Mouse (Mus musculus) lung, postnatal 25 days (tissue): ENCODE measurements around the gene Baz2b.

Source experiments
- DNase-seq: peaks from one replicate; pipeline ENCODE4 v3.0.0; 2022; ENCODE audit warnings: low spot score

Gene Baz2b

GRCm38 (mm10) chr2:60050667-60051460 lies 158.8 kb downstream of the Baz2b start:
- DNase-seq: no peak

- no peak for DNase-seq
These were observed 159.8 kb downstream of the Baz2b start for GRCm38 (mm10) chr2:60049889-60050288.

GRCm38 (mm10) chr2:60049351-60049750 lies 160.3 kb downstream of the Baz2b start:
- no peak for DNase-seq

- peak; percentile 43 for DNase-seq
These were observed 163.6 kb downstream of the Baz2b start for GRCm38 (mm10) chr2:60045995-60046394.

GRCm38 (mm10) chr2:60044988-60045387 lies 164.7 kb downstream of the Baz2b start:
- no peak for DNase-seq

- DNase-seq: no peak
These were observed 165.1 kb downstream of the Baz2b start for GRCm38 (mm10) chr2:60044540-60044939.

- no peak for DNase-seq
These were observed 166.9 kb downstream of the Baz2b start for GRCm38 (mm10) chr2:60042699-60043098.

GRCm38 (mm10) chr2:60041485-60042274 lies 168.0 kb downstream of the Baz2b start:
- no peak for DNase-seq

- DNase-seq: no peak
These were observed 169.5 kb downstream of the Baz2b start for GRCm38 (mm10) chr2:60040162-60040561.

- DNase-seq: peak; percentile 57
These were observed 172.6 kb downstream of the Baz2b start for GRCm38 (mm10) chr2:60037011-60037551.

GRCm38 (mm10) chr2:60036361-60036760 lies 173.3 kb downstream of the Baz2b start:
- no peak for DNase-seq

- DNase-seq: no peak
These were observed 178.6 kb downstream of the Baz2b start for GRCm38 (mm10) chr2:60030991-60031390.

GRCm38 (mm10) chr2:60029020-60029419 lies 180.6 kb downstream of the Baz2b start:
- no peak for DNase-seq

GRCm38 (mm10) chr2:60027166-60027565 lies 182.5 kb downstream of the Baz2b start:
- DNase-seq: no peak

- DNase-seq: no peak
These were observed 183.1 kb downstream of the Baz2b start for GRCm38 (mm10) chr2:60026554-60026953.

- no peak for DNase-seq
These were observed 185.9 kb downstream of the Baz2b start for GRCm38 (mm10) chr2:60023777-60024176.

GRCm38 (mm10) chr2:60021556-60021955 lies 188.1 kb downstream of the Baz2b start:
- no peak for DNase-seq

- no peak for DNase-seq
These were observed 188.5 kb downstream of the Baz2b start for GRCm38 (mm10) chr2:60021138-60021537.

GRCm38 (mm10) chr2:60019546-60020250 lies 189.9 kb downstream of the Baz2b start:
- no peak for DNase-seq

GRCm38 (mm10) chr2:60018875-60019501 lies 190.7 kb downstream of the Baz2b start:
- peak; percentile 62 for DNase-seq

- no peak for DNase-seq
These were observed 198.1 kb downstream of the Baz2b start for GRCm38 (mm10) chr2:60011526-60011925.

- no peak for DNase-seq
These were observed 206.0 kb downstream of the Baz2b start for GRCm38 (mm10) chr2:60003665-60004045.
